ENCODE assay signal across 27 mouse cellular contexts in the genomic region with DNA sequence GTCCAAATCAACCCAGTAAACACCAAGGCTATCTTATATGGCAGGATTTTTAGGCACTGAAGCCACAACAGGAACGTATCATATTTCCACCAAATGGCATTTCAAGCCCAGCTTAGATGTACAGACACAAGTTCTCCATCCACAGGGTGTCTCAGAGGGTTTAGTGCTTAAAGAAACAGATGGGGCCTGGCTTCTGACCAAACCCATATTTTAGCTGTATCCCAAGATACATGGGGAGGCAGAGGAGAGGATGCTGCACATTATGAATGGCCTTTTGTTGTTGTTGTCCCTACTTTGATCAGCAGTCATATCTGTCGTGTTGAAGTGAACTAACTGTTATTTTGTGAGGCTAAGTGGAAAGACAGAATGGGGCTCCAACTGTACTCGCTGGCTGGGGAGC. TPM values are rescaled to one million over a fixed set of nuclear protein-coding genes. Genes with fewer than 3 reads are reported as not detected.
DNase-seq lines count a peak whose midpoint lies in the region; ATAC-seq and TF ChIP-seq lines count a peak whose summit lies in the region.
"Had no signal": no experiment of that assay in that cellular context is flagged by ENCODE, and none has a peak within 500 bp of the region (broad histone marks: within the 10 kb centered on the region; RNA-seq: fewer than 3 reads in every experiment).

No protein-coding gene starts in this region.

- no peaks in the 10 kb centered on the region for H3K4me1 ChIP-seq in kidney, embryonic 14.5 days (ENCODE audit: control insufficient read depth, insufficient read depth, low read length)
- 0 out of 2 replicates have a peak, but pooled peaks cover 3% of the 10 kb centered on the region for H3K4me1 ChIP-seq in kidney, adult 2 months (ENCODE audit: control insufficient read depth, insufficient read depth, low read length)
- peaks cover 6% of the 10 kb centered on the region; the same call in 1 of the 2 replicates for H3K4me1 ChIP-seq in limb, embryonic 12.5 days (replicated peaks)
- H3K4me1 ChIP-seq in limb, embryonic 10.5 days = peaks cover 9% of the 10 kb centered on the region
- H3K4me1 ChIP-seq in ES-Bruce4 (ENCODE audit: control insufficient read depth, insufficient read depth, low read length) = peaks cover 7% of the 10 kb centered on the region
- H3K4me1 ChIP-seq in limb, embryonic 13.5 days = peaks cover 19% of the 10 kb centered on the region
- H3K4me1 ChIP-seq: heart, embryonic 12.5 days; hindbrain, embryonic 15.5 days; liver, embryonic 12.5 days; midbrain, embryonic 12.5 days; neural tube, embryonic 12.5 days had no signal

- 67% methylated on average over 3 of the region's 3 CpGs for WGBS in kidney, embryonic 14.5 days
- WGBS in kidney, adult 2 months = 75% methylated on average over 3 of the region's 3 CpGs
- 58% methylated on average over 3 of the region's 3 CpGs for WGBS in limb, embryonic 12.5 days
- WGBS in limb, embryonic 10.5 days = 80% methylated on average over 3 of the region's 3 CpGs
- WGBS in limb, embryonic 13.5 days = 59% methylated on average over 3 of the region's 3 CpGs

- TF ChIP-seq CTCF in kidney, adult 2 months (conservative IDR thresholded peaks at IDR 0.05; ENCODE audit: insufficient read depth, insufficient read length, low read depth, low read length) = no peak
- no peak for TF ChIP-seq CTCF in ES-Bruce4 (IDR thresholded peaks at IDR 0.05; ENCODE audit: low read depth, low read length)
- TF ChIP-seq CTCF in gastrocnemius, adult 2 months (IDR thresholded peaks at IDR 0.05) = no peak

- DNase-seq in kidney, adult 2 months = no peak
- DNase-seq in limb, embryonic 10.5 days (ENCODE audit: low spot score) = no peak
- no peak for DNase-seq in gastrocnemius, adult 2 months
- DNase-seq: adrenal gland, postnatal 14 days; cerebellum, adult 8-10 months; gastrocnemius, postnatal 25 days; heart, adult 18-20 months; heart, postnatal 10 days; layer of hippocampus, adult 9-11 months; lung, adult 2 months; right cerebral cortex, adult 18-20 months; right cerebral cortex, postnatal 4 days; thymus, postnatal 14 days had no signal

- H3K36me3 ChIP-seq in kidney, embryonic 14.5 days (ENCODE audit: control insufficient read depth, insufficient read depth, low read length) = no peaks in the 10 kb centered on the region
- no peaks in the 10 kb centered on the region for H3K36me3 ChIP-seq in kidney, adult 2 months (ENCODE audit: control insufficient read depth, insufficient read depth, low read length)
- no peaks in the 10 kb centered on the region for H3K36me3 ChIP-seq in limb, embryonic 12.5 days
- no peaks in the 10 kb centered on the region for H3K36me3 ChIP-seq in limb, embryonic 10.5 days
- no peaks in the 10 kb centered on the region for H3K36me3 ChIP-seq in ES-Bruce4 (ENCODE audit: control insufficient read depth, insufficient read depth, low read length, poor library complexity, severe bottlenecking)
- H3K36me3 ChIP-seq in limb, embryonic 13.5 days = no peaks in the 10 kb centered on the region
- H3K36me3 ChIP-seq: forebrain, embryonic 10.5 days; heart, embryonic 12.5 days; hindbrain, embryonic 15.5 days; liver, embryonic 12.5 days; midbrain, embryonic 12.5 days; neural tube, embryonic 12.5 days had no signal

- H3K9me3 ChIP-seq in kidney, embryonic 14.5 days (ENCODE audit: control insufficient read depth, low read length) = no peaks in the 10 kb centered on the region
- no peaks in the 10 kb centered on the region for H3K9me3 ChIP-seq in limb, embryonic 12.5 days
- H3K9me3 ChIP-seq in limb, embryonic 10.5 days (replicated peaks) = no peaks in the 10 kb centered on the region
- no peaks in the 10 kb centered on the region for H3K9me3 ChIP-seq in ES-Bruce4 (replicated peaks; ENCODE audit: control insufficient read depth, insufficient read depth, low read length, poor library complexity, severe bottlenecking)
- no peaks in the 10 kb centered on the region for H3K9me3 ChIP-seq in limb, embryonic 13.5 days
- H3K9me3 ChIP-seq: forebrain, embryonic 10.5 days; heart, embryonic 12.5 days; hindbrain, embryonic 15.5 days; liver, embryonic 12.5 days; midbrain, embryonic 12.5 days; neural tube, embryonic 12.5 days had no signal

- no peak overlapping the region for H3K9ac ChIP-seq in kidney, embryonic 14.5 days (ENCODE audit: low read depth, low read length)
- H3K9ac ChIP-seq in limb, embryonic 12.5 days (replicated peaks) = no peak overlapping the region
- H3K9ac ChIP-seq in ES-Bruce4 (ENCODE audit: low read depth, poor library complexity, severe bottlenecking) = no peak overlapping the region
- H3K9ac ChIP-seq in limb, embryonic 13.5 days = no peak overlapping the region
- H3K9ac ChIP-seq: heart, embryonic 12.5 days; hindbrain, embryonic 15.5 days; liver, embryonic 12.5 days; midbrain, embryonic 12.5 days; neural tube, embryonic 12.5 days had no signal

- TF ChIP-seq POLR2A in kidney, adult 2 months (IDR thresholded peaks at IDR 0.05; ENCODE audit: low read depth, low read length) = no peak
- no peak for TF ChIP-seq POLR2A in ES-Bruce4 (IDR thresholded peaks at IDR 0.05; ENCODE audit: insufficient read depth, low read length)

- no peak overlapping the region for H3K4me3 ChIP-seq in kidney, embryonic 14.5 days (ENCODE audit: low read length)
- H3K4me3 ChIP-seq in kidney, adult 2 months (ENCODE audit: insufficient read depth, low read depth, low read length) = no peak overlapping the region
- H3K4me3 ChIP-seq in limb, embryonic 12.5 days (replicated peaks) = no peak overlapping the region
- no peak overlapping the region for H3K4me3 ChIP-seq in limb, embryonic 10.5 days
- H3K4me3 ChIP-seq in ES-Bruce4 (ENCODE audit: low read depth, low read length) = no peak overlapping the region
- H3K4me3 ChIP-seq in limb, embryonic 13.5 days = no peak overlapping the region
- H3K4me3 ChIP-seq in gastrocnemius, adult 2 months = no peak overlapping the region
- H3K4me3 ChIP-seq: forebrain, embryonic 10.5 days; heart, embryonic 12.5 days; hindbrain, embryonic 15.5 days; liver, embryonic 12.5 days; midbrain, embryonic 12.5 days; neural tube, embryonic 12.5 days had no signal

- no peak for TF ChIP-seq EP300 in ES-Bruce4 (IDR thresholded peaks at IDR 0.05; ENCODE audit: insufficient read depth, low read depth, low read length)

- no peak overlapping the region for H3K27ac ChIP-seq in kidney, embryonic 14.5 days (ENCODE audit: low read depth, low read length)
- no peak overlapping the region; the same call in 1 of the 2 replicates for H3K27ac ChIP-seq in kidney, adult 2 months (ENCODE audit: insufficient read depth, low read depth, low read length)
- peak overlapping the region; percentile 53; the same call in 1 of the 2 replicates for H3K27ac ChIP-seq in limb, embryonic 12.5 days
- no peak overlapping the region for H3K27ac ChIP-seq in limb, embryonic 10.5 days
- peak overlapping the region; percentile 19; the same call in 1 of the 2 replicates for H3K27ac ChIP-seq in ES-Bruce4 (ENCODE audit: insufficient read depth, low read length)
- H3K27ac ChIP-seq in limb, embryonic 13.5 days = no peak overlapping the region
- H3K27ac ChIP-seq in gastrocnemius, adult 2 months = no peak overlapping the region
- H3K27ac ChIP-seq: forebrain, embryonic 10.5 days; hindbrain, embryonic 15.5 days; liver, embryonic 12.5 days; midbrain, embryonic 12.5 days; neural tube, embryonic 12.5 days had no signal

- ATAC-seq in kidney, embryonic 14.5 days (ENCODE audit: low FRiP score, low TSS enrichment) = 0 out of 2 replicates have a peak, but pooled peaks have one; percentile 45
- ATAC-seq in limb, embryonic 12.5 days (ENCODE audit: insufficient number of reproducible peaks, insufficient read depth, low FRiP score, low TSS enrichment, low read depth) = no peak
- ATAC-seq in limb, embryonic 13.5 days (ENCODE audit: low FRiP score, low read depth) = peak; percentile 14; the same call in 1 of the 2 replicates
- ATAC-seq: forebrain, embryonic 16.5 days; intestine, embryonic 16.5 days; liver, embryonic 12.5 days had no signal

- H3K27me3 ChIP-seq in kidney, embryonic 14.5 days (ENCODE audit: control insufficient read depth, insufficient read depth, low read length) = no peaks in the 10 kb centered on the region
- H3K27me3 ChIP-seq in kidney, adult 2 months (replicated peaks; ENCODE audit: control insufficient read depth, insufficient read depth, low read length) = no peaks in the 10 kb centered on the region
- peaks cover 46% of the 10 kb centered on the region for H3K27me3 ChIP-seq in limb, embryonic 12.5 days
- H3K27me3 ChIP-seq in limb, embryonic 10.5 days (ENCODE audit: low read depth, poor library complexity, severe bottlenecking) = peaks cover 85% of the 10 kb centered on the region
- H3K27me3 ChIP-seq in ES-Bruce4 (ENCODE audit: control insufficient read depth, insufficient read depth, low read length, poor library complexity, severe bottlenecking) = no peaks in the 10 kb centered on the region
- peaks cover 48% of the 10 kb centered on the region for H3K27me3 ChIP-seq in limb, embryonic 13.5 days
- H3K27me3 ChIP-seq: heart, embryonic 12.5 days; hindbrain, embryonic 15.5 days; neural tube, embryonic 12.5 days had no signal

- no peak overlapping the region for H3K4me2 ChIP-seq in kidney, embryonic 14.5 days (replicated peaks; ENCODE audit: low read depth, low read length)
- H3K4me2 ChIP-seq in limb, embryonic 12.5 days = no peak overlapping the region
- no peak overlapping the region for H3K4me2 ChIP-seq in limb, embryonic 13.5 days (replicated peaks)
- H3K4me2 ChIP-seq: heart, embryonic 12.5 days; hindbrain, embryonic 15.5 days; liver, embryonic 12.5 days; midbrain, embryonic 12.5 days; neural tube, embryonic 12.5 days had no signal

- intact Hi-C loops in gastrocnemius, adult 2 months (cut with DNase I) = no loop called here

RNA-seq across cellular contexts. Expression of a gene that starts 37.7 kb away (rescaled TPM):
- 8.4 TPM in 2 replicates for polyA plus RNA-seq in kidney, embryonic 14.5 days (2014; fragmentation: Nextera tagmentation; extraction: Ambion mirVana)
- polyA plus RNA-seq in kidney, adult 2 months (2012; rRNA removed) = 7.0 and 8.6 TPM in 2 replicates
- polyA plus RNA-seq in limb, embryonic 12.5 days (2016; fragmentation: Nextera tagmentation; extraction: Ambion mirVana) = 29.1 and 33.3 TPM in 2 replicates
- polyA plus RNA-seq in limb, embryonic 10.5 days (2016; fragmentation: Nextera tagmentation; extraction: Ambion mirVana) = 1.5 and 3.2 TPM in 2 replicates
- 0.30 and 0.49 TPM in 2 replicates for polyA plus RNA-seq in ES-Bruce4 (2011; ENCODE audit: insufficient read depth, insufficient read length, low read depth, missing spikeins)
- polyA plus RNA-seq in limb, embryonic 13.5 days (2015; fragmentation: Nextera tagmentation; extraction: Ambion mirVana) = 84.2 and 86.0 TPM in 2 replicates
- total RNA-seq in gastrocnemius, adult 2 months (2021) = under 1 TPM; 0.08 to 0.92 TPM
- total RNA-seq: megakaryocyte, adult 5-6 weeks had no signal
- polyA plus RNA-seq: C2C12 had no signal

Comparison
In these comparisons a context has a peak if more than half of its experiments do, and no peak if none do; other contexts are left out.
1. H3K27ac ChIP-seq: peak in limb, embryonic 12.5 days (single experiment) and ES-Bruce4 (single experiment); none in kidney, embryonic 14.5 days (single experiment), kidney, adult 2 months (single experiment), limb, embryonic 10.5 days (single experiment), limb, embryonic 13.5 days (single experiment) and gastrocnemius, adult 2 months (single experiment).